Mouse (Mus musculus): Measurements from ENCODE around the gene Faap100. TPM values are rescaled to one million over a fixed set of nuclear protein-coding genes. Genes with fewer than 3 reads are reported as not detected.

Faap100 gene
- polyA plus RNA-seq, 1 experiment from 2014 or later: 22.8 TPM

DNA sequence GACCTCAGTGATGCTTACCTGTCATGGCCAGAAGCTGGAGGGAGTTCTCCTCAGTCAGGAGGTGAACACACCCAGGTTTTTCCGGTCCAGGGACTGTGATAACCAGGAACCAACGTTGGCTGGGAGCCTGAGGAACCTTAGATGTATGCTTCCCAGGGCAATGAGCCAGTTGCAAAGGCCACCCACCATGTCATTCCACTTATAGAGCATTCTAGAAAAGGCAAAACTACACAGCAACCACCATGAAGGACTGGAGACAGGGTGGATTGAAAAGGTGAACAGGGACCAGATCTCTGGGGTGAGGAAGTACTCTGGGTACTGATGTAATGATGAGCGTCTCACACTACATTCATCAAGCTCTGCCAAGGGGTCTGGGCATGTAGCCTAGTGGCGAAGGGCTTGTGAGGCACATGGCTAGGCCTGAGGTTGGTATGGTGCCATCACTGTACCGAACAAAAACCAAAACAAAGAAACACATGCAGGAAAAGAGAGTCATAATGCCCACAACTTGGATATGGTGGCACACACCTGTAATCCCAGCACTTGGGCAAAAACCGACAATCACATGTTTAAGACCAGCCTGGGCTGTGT is 43.0 kb downstream of the Faap100 start:
- no peak overlapping the region for H3K4me3 ChIP-seq (ENCODE audit: low read depth, low read length)
- 80% methylated on average over 6 of the region's 6 CpGs for WGBS
- no peak overlapping the region for H3K27ac ChIP-seq (ENCODE audit: low read depth, low read length)
- no peaks in the 10 kb centered on the region for H3K36me3 ChIP-seq (ENCODE audit: control insufficient read depth, insufficient read depth, low read length)
- ATAC-seq (replicated peaks; ENCODE audit: low FRiP score) (no peak), DNase-seq (ENCODE audit: low spot score) (no peak)
- no peaks in the 10 kb centered on the region for H3K9me3 ChIP-seq (ENCODE audit: control insufficient read depth, low read length)
- peaks cover 6% of the 10 kb centered on the region; the same call in 1 of the 2 replicates for H3K4me1 ChIP-seq (replicated peaks; ENCODE audit: control insufficient read depth, insufficient read depth, low read length)
- H3K4me2 ChIP-seq: no peak overlapping the region
- no peak overlapping the region for H3K9ac ChIP-seq (ENCODE audit: low read depth, low read length)
- no peaks in the 10 kb centered on the region for H3K27me3 ChIP-seq (replicated peaks; ENCODE audit: control insufficient read depth, insufficient read depth, low read length)

DNA sequence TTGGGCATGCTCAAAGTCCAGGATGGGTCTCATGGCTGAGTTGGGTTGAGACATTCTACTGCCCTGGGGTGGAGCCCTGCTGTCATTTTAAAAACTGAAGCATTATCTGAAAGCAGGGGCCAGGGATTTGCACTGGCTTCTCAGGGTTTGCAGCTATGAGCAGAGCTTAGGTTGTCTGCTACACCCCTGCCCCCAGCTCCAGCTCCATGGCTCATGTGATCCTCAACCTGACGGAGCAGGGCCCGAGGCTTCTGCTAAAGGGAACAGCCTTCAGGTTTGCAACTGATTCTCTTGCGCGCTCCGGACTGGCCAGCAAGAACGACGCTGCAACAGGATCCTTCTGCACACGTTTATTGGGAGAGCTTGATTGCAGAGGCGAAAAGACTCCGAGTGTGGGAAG is 58.4 kb downstream of the Faap100 start:
- no peak for DNase-seq (ENCODE audit: low spot score)
- Histone ChIP-seq H3K4me1 (replicated peaks; ENCODE audit: control insufficient read depth, insufficient read depth, low read length) (peaks cover 14% of the 10 kb centered on the region), H3K27ac (ENCODE audit: low read depth, low read length) (no peak overlapping the region), H3K9ac (ENCODE audit: low read depth, low read length) (no peak overlapping the region), H3K4me3 (ENCODE audit: low read depth, low read length) (no peak overlapping the region), H3K4me2 (no peak overlapping the region), H3K9me3 (ENCODE audit: control insufficient read depth, low read length) (no peaks in the 10 kb centered on the region), H3K36me3 (ENCODE audit: control insufficient read depth, insufficient read depth, low read length) (no peaks in the 10 kb centered on the region), H3K27me3 (replicated peaks; ENCODE audit: control insufficient read depth, insufficient read depth, low read length) (no peaks in the 10 kb centered on the region)
- ATAC-seq (replicated peaks; ENCODE audit: low FRiP score): no peak
- 93% methylated on average over 10 of the region's 10 CpGs for WGBS

DNA sequence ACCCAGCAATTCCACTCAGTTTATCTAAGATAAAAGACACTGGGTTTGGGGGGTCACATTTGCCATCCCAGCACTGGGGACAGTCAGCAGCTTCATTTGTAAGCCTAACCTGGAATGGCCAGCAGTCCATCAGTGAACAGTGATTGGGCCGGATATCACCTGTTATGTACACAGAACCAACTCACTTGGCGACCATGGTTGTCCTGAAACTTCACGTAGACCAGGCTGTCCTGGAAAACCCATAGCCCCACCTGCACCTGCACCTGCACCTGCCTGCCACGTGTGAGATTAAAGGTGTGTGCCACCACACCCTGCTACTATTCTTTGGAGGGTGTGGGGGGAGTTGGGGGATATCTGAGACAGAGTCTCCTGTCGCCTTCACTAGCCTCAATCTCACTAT is 59.3 kb downstream of the Faap100 start:
- ATAC-seq (replicated peaks; ENCODE audit: low FRiP score) (no peak), DNase-seq (ENCODE audit: low spot score) (no peak)

More for the DNA sequence above, 59.3 kb downstream of the Faap100 start:
- Histone ChIP-seq H3K4me2 (no peak overlapping the region), H3K36me3 (ENCODE audit: control insufficient read depth, insufficient read depth, low read length) (no peaks in the 10 kb centered on the region), H3K9ac (ENCODE audit: low read depth, low read length) (no peak overlapping the region), H3K27ac (ENCODE audit: low read depth, low read length) (no peak overlapping the region), H3K27me3 (replicated peaks; ENCODE audit: control insufficient read depth, insufficient read depth, low read length) (no peaks in the 10 kb centered on the region), H3K9me3 (ENCODE audit: control insufficient read depth, low read length) (no peaks in the 10 kb centered on the region), H3K4me3 (ENCODE audit: low read depth, low read length) (no peak overlapping the region), H3K4me1 (replicated peaks; ENCODE audit: control insufficient read depth, insufficient read depth, low read length) (peaks cover 19% of the 10 kb centered on the region)
- WGBS: 85% methylated on average over 5 of the region's 5 CpGs

Small RNA genes within 50 kb of the gene (microRNA-seq; reads per million reads assigned to microRNA genes)
- not detected for gene Gm23419 (ENCODE audit: borderline number of aligned reads)
- gene Mir6935 (ENCODE audit: borderline number of aligned reads): 6.7 reads per million, percentile 17 among the genes with 10 or more reads in this experiment

Other genes with a start within 250 kb of the Faap100 start
- 59.4 and 64.5 TPM in 2 replicates for gene Slc38a10, start 227.4 kb downstream of the Faap100 start, polyA plus RNA-seq (2014; fragmentation: Nextera tagmentation; extraction: Ambion mirVana)
- gene Bahcc1, start 145.8 kb downstream of the Faap100 start, polyA plus RNA-seq (2014; fragmentation: Nextera tagmentation; extraction: Ambion mirVana): 6.7 and 8.8 TPM in 2 replicates
- gene Actg1, start 30.2 kb downstream of the Faap100 start, polyA plus RNA-seq (2014; fragmentation: Nextera tagmentation; extraction: Ambion mirVana): 1,592 and 1,704 TPM in 2 replicates
- 0.29 TPM in 1 of 2 replicates, not detected in the other for gene Fscn2, start 17.2 kb downstream of the Faap100 start, polyA plus RNA-seq (2014; fragmentation: Nextera tagmentation; extraction: Ambion mirVana)
- gene Nploc4, start 58.9 kb upstream of the Faap100 start, polyA plus RNA-seq (2014; fragmentation: Nextera tagmentation; extraction: Ambion mirVana): 44.5 and 47.2 TPM in 2 replicates
- gene Tspan10, start 63.9 kb upstream of the Faap100 start, polyA plus RNA-seq (2014; fragmentation: Nextera tagmentation; extraction: Ambion mirVana): 0.10 TPM in 1 of 2 replicates, not detected in the other
- gene Pde6g, start 74.7 kb upstream of the Faap100 start, polyA plus RNA-seq (2014; fragmentation: Nextera tagmentation; extraction: Ambion mirVana): 0.18 and 0.51 TPM in 2 replicates
- gene Oxld1, start 79.3 kb upstream of the Faap100 start, polyA plus RNA-seq (2014; fragmentation: Nextera tagmentation; extraction: Ambion mirVana): 12.7 and 16.8 TPM in 2 replicates
- gene Ccdc137, start 79.4 kb upstream of the Faap100 start, polyA plus RNA-seq (2014; fragmentation: Nextera tagmentation; extraction: Ambion mirVana): 51.5 and 52.0 TPM in 2 replicates
- 39.1 and 40.2 TPM in 2 replicates for gene Arl16, start 88.8 kb upstream of the Faap100 start, polyA plus RNA-seq (2014; fragmentation: Nextera tagmentation; extraction: Ambion mirVana)
- 252 and 266 TPM in 2 replicates for gene Mrpl12, start 105.8 kb upstream of the Faap100 start, polyA plus RNA-seq (2014; fragmentation: Nextera tagmentation; extraction: Ambion mirVana)
- 65.5 and 70.6 TPM in 2 replicates for gene Slc25a10, start 113.1 kb upstream of the Faap100 start, polyA plus RNA-seq (2014; fragmentation: Nextera tagmentation; extraction: Ambion mirVana)
- 7.6 and 7.7 TPM in 2 replicates for gene Gcgr, start 151.9 kb upstream of the Faap100 start, polyA plus RNA-seq (2014; fragmentation: Nextera tagmentation; extraction: Ambion mirVana)
- 117 and 123 TPM in 2 replicates for gene Mcrip1, start 171.0 kb upstream of the Faap100 start, polyA plus RNA-seq (2014; fragmentation: Nextera tagmentation; extraction: Ambion mirVana)
- gene Ppp1r27, start 172.4 kb upstream of the Faap100 start, polyA plus RNA-seq (2014; fragmentation: Nextera tagmentation; extraction: Ambion mirVana): not detected in 2 replicates
- 648 and 680 TPM in 2 replicates for gene P4hb, start 194.5 kb upstream of the Faap100 start, polyA plus RNA-seq (2014; fragmentation: Nextera tagmentation; extraction: Ambion mirVana)
- gene Arhgdia, start 202.9 kb upstream of the Faap100 start, polyA plus RNA-seq (2014; fragmentation: Nextera tagmentation; extraction: Ambion mirVana): 557 and 561 TPM in 2 replicates
- 601 and 617 TPM in 2 replicates for gene Alyref, start 219.6 kb upstream of the Faap100 start, polyA plus RNA-seq (2014; fragmentation: Nextera tagmentation; extraction: Ambion mirVana)
- 200 and 208 TPM in 2 replicates for gene Anapc11, start 219.7 kb upstream of the Faap100 start, polyA plus RNA-seq (2014; fragmentation: Nextera tagmentation; extraction: Ambion mirVana)
- 3.6 and 6.3 TPM in 2 replicates for gene Npb, start 229.7 kb upstream of the Faap100 start, polyA plus RNA-seq (2014; fragmentation: Nextera tagmentation; extraction: Ambion mirVana)
- gene Pcyt2, start 239.2 kb upstream of the Faap100 start, polyA plus RNA-seq (2014; fragmentation: Nextera tagmentation; extraction: Ambion mirVana): 165 and 175 TPM in 2 replicates
- 48.6 and 54.8 TPM in 2 replicates for gene Sirt7, start 246.5 kb upstream of the Faap100 start, polyA plus RNA-seq (2014; fragmentation: Nextera tagmentation; extraction: Ambion mirVana)

Measured in liver, embryonic 11.5 days (tissue).